Mouse (Mus musculus) cerebellum, adult 8-10 months (tissue): ENCODE data around the gene Gpr84.

Experiments used
- DNase-seq: peaks from one replicate; pipeline ENCODE4 v3.0.0; 2022

Gene Gpr84

DNA sequence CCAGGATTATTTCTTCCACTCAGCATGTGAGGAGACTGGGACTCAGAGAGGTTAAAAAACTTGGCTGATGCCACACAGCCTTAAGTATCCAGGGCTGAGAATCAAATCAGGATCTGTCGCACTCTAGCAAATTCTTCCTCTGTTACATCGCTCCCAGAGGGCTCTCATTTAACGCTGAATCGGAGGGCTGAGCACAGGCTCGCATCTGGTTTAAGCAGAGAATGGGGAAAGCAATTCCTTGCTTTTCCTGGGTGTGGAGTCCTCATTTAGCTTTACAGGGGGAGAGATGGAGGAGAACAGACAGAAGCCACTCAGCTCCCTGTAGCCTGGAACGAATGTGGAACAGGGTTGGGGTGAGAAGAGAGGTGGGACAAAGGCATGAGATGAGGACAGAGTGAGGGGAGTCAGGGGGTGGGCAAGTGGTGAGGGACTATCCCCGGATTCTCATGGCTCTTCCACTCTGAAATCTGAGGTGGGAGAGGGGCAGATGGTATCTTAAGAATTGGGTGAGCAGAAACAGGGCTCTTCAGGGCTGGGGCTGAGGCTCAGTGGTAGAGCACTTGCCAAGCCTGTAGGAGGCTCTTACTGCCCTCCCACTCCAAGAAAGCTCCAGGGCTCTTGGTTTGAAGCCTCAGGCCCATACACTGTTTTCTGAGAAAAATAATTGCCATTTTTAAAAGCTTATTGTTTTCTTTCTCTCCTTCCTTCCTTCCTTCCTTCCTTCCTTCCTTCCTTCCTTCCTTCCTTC is 25.2 kb upstream of the Gpr84 start:
- DNase-seq, result no peak

- DNase-seq, result no peak
Observed at GRCm38 (mm10) chr15:103335040-103335439, 24.6 kb upstream of the Gpr84 start.

DNA sequence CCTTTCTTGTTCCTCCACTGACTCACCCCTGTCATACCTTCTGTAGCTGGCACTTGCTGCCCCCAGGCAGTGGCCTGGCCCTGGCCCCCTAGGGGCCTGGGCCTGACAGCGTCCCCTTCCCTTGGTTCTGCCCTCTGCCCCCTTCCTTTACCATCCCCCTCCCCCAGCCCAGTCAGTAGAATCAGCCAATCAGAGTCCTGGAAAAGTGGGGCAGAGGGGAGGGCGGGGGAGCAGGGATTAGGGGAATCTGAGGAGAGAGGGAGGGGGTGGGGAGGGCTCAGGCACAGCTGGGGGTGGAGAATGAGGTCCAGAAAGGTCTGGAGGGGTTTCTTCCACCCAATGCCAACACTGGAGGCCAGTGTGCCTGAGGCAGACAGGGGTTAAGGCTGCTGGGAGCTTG is 23.8 kb upstream of the Gpr84 start:
- DNase-seq, result no peak

- DNase-seq, result no peak
Observed at GRCm38 (mm10) chr15:103333738-103334137, 23.3 kb upstream of the Gpr84 start.

- no peak for DNase-seq
Observed at GRCm38 (mm10) chr15:103333081-103333615, 22.7 kb upstream of the Gpr84 start.

DNA sequence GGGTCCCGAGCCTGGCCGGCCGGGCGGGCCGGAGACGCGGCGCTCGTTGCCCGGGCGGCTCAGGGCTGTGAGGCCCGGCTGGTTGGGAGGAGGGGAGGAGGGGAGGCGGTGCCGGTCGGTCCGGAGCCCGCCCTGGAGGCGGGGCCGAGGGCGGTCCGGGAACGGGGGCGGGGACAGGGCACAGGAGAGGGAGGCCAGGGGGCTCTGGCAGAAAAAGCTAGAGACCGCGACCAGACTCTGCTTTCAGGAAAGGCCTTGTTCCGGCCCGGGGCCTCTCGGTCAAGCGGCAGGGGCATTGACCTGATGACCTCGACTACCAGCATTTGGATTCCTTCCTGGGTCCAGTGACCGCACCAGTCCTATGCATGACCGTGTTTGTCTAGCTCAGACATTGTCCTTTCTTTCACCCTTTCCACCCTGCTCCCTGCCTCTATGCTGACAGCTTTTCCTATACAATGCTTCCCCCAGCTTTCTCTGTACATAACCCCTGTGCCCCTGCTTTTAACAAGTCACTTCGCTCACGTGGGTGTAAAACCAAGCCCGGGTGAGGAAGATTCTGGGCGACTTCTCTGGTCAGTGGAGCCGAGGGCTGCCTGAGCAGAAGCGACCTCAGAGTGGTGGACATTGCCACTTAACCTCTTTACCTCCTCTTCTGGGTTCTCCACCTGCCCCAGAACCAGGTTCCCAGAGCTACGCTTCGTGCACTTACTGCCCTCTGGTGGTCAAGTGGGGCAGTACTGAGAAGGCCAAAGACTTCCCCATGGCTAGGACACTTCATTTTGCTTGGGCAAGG is 13.2 kb upstream of the Gpr84 start:
- DNase-seq, result peak; percentile 86

DNA sequence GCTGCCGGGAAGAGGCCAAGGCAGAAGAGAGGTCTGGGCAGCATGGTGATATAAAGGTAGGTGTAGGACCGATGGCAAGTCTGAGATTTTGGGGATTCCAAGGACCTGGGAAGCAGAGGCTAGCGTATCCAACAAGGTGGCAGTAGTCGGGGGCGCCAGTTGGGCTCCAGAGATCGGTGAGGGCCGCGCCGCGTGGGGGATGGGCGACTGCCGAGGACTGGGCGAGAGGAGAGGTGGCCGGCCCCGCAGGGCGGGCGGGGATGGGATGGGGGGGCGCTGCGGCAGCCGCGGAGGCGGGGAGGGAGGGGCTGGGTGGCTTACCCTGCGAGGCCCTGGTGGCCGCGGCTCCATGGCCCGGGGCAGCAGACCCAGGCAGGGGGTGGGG is 12.7 kb upstream of the Gpr84 start:
- peak; percentile 70 for DNase-seq

GRCm38 (mm10) chr15:103322396-103322795 is 12.0 kb upstream of the Gpr84 start:
- peak; percentile 25 for DNase-seq

- no peak for DNase-seq
Observed at GRCm38 (mm10) chr15:103321076-103321475, 10.7 kb upstream of the Gpr84 start.

GRCm38 (mm10) chr15:103318201-103318816 is 7.9 kb upstream of the Gpr84 start:
- no peak for DNase-seq

DNA sequence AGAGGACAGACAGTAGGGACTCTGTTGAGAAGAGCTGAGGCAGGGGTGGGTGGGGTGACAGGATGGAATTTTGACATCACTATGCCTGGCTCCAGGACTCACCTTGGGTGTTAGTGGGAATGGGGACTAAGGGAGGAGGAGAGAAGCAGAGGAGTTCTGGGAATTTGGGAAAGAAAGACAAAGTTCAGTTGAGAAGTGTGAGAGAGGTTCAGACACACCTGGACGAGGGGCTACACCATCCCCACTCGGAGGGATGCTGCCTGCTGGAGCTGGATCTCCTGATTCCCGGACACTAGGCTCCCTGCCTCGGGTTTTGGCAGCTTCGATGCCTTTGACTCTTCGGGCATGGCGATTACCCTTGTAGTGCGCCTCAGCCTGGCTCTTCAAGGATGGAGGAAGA is 7.3 kb upstream of the Gpr84 start:
- no peak for DNase-seq

DNA sequence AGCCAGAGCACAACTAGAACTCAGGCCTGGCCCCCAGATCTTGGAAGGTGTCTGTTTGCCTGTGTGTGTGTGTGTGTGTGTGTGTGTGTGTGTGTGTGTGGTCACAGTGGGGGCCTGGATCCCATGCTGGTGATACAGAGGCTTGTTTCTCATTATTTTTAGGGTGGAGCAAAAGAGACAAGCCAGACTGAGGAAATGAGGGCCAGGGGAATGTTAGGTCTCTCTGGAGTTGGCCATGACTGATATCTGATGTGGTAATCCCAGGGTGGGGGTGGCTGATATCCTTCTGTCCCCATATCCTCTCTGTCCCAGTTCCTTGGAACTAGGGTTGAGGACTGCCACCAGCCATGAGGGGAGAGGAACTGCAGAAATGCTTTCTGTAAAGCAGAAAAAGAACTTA is 6.7 kb upstream of the Gpr84 start:
- DNase-seq, result no peak

DNA sequence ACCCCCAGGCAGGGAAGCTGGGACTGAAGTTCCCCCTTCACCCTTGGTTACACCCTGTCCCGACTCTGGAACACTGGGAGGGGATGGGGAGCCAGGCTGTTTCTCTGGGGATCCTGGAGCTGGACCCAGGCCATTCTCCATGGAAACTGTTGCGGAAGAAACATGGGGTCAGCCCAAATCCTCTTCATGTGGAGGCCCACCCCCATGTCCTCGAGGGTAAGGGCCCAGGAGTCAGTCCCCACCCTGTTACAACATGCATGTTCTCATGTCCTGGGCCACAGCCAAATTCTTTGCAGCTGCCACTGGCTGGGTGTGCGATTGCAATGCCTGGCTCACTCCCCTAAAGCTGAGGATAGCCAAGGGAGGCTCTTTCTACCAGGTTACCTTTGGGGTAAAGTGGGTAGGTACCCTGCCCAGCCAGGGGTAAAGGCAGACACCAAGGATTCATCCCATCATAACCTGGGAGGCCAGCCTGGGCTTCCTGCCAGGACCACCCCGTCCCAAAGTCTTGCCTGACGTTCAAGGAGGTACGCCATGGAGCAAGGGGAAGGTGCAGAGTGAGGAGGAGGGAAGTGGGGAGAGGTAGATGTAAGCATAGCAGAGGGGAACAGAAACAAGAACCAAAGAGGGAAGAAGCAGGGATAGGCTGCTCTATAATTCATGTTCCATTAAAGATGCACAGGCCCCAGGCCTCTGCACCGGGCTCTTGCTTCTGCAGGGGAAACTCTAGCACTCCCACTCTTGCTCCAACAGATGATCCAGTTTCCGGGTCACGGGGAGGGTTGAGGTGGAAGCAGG is 5.8 kb upstream of the Gpr84 start:
- DNase-seq, result no peak

DNA sequence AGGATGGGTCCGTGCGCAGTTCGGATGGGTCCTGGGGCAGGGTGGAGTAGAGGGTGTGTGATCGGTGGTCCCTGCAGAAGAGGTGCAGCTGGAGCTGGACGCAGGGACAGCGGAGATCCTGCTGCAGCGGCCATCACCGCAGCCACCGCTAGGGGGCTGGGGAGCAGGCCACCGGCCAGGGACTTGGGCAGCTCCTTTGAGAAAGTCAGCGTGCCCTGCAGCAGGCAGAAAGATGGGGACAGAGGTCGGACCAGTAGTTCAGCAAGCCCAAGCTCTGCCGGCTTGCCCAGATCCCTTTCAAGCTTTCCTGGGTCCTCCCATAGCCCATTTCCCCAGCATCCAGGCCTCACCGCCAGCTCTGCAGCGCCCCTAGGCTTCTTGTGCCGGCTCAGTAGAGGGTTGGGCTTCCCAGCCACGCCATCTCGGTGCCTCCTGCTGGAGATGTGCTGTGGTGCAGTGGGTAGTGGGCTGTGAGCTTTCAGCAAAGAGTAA is 4.6 kb upstream of the Gpr84 start:
- DNase-seq, result peak; percentile 69

DNA sequence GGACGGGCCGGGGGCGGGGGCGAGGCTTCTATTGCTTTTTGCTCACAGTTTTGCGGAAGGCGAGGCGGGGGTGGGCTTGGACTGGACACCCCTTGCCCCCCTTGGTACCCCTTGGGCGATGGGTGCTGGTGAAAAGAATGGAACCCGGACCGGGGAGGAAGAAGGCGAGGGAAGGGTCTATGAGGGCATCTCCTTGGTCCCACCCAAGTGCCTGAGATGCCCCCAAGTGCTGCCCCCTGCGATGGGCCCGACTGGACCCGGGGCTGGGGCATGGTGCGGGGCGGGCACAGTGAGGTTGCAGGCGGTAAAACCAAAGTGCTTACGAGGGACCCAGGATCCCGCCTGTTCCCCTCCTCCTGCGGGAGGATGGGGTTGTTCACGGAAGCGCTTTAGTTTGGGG is 3.8 kb upstream of the Gpr84 start:
- DNase-seq, result no peak

DNA sequence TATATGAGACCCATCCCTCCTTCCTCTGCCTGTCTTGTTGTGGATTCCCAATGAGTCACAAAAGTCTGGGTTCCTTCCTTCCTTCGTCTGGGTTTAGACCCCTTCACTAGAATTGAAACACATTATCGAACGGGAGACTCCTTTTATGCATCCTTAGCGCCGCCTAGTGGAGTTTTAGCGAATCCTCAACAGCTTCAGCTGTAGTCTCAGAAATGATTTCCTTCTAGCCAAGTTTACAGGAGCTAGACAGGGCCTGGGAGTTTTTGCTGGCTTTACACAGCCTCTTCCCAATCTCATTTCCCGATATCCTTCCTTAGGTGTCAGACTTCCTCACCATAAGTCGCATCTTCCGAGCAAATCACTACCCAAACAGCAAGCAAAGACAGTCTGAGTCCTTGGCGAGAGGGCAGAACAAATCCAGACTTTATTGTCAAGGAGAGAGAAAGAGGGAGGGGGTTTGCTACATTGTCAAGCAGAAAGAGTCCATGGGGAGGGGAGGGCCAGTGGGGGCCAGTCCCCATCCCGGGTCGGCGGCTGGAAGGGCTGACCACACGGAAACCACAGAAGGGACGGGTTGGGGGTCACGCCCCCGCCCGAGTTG is 3.2 kb upstream of the Gpr84 start:
- DNase-seq, result no peak

- no peak for DNase-seq
Observed at GRCm38 (mm10) chr15:103308876-103309580, 1.4 kb downstream of the Gpr84 start.

DNA sequence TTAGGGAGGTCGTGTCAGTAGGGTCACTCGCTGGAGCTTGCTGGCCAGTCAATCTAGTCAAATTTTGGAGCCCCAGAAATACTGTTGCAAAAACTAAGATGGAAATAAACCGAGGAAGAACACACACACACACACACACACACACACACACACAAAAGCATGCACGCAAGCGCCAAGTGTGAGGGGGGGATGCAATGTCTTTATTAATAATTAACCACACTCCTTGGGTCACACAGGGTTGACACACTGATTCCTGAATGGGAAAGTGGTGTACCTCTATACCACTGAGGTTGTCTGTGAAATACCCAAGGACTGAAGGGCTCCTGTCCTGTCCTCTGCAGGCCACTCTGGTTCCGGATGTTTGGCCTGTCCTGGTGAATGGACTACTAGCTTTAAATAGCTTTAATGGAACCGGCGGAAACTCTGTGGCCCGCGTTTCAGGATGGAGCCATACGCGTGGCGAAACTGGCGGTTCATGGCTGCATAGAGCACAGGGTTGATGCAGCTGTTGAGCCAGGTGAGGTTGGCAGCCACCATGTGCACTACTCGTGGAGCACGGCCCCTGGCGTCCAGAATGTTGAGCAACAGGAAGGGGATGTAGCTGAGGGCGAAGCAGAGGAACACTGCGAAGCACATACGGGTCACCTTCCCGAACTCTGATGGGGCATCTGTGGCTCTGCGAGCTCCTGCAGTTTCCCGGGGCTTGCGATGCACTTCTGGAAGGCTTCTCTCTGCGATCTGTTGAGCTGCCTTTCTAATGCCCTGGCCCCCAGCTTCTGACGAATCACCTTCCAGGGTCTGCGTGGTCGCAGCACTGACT is 2.1 kb downstream of the Gpr84 start:
- DNase-seq, result no peak

DNA sequence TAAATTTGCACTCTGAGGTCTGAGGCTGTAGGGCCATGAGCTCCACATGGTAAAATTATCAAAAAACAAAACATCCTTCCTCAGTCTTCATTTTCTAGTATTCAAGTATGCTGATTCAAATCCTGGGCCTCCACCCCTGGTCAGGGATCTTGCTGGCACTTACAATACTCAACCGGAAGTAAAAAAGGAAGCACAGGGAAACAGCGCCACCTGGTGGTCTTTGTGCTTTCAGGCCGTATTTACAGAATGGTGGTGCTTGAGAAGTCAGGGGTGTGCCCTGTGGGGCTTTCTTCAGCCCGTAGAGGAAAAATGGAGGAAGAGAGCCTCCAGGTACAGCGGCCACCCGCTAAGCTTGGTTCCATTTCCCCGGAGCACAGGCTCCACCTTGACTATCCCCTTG is 3.3 kb downstream of the Gpr84 start:
- DNase-seq, result peak; percentile 92

- DNase-seq, result no peak
Observed at GRCm38 (mm10) chr15:103305792-103306645, 4.4 kb downstream of the Gpr84 start.
